Mouse (Mus musculus): Measurements from ENCODE around the gene Npb. TPM values are rescaled to one million over a fixed set of nuclear protein-coding genes. Genes with fewer than 3 reads are reported as not detected.

Gene Npb
- total and polyA plus RNA-seq, 2 experiments from 2014 or later = 9.9 TPM; not detected in 1

DNA sequence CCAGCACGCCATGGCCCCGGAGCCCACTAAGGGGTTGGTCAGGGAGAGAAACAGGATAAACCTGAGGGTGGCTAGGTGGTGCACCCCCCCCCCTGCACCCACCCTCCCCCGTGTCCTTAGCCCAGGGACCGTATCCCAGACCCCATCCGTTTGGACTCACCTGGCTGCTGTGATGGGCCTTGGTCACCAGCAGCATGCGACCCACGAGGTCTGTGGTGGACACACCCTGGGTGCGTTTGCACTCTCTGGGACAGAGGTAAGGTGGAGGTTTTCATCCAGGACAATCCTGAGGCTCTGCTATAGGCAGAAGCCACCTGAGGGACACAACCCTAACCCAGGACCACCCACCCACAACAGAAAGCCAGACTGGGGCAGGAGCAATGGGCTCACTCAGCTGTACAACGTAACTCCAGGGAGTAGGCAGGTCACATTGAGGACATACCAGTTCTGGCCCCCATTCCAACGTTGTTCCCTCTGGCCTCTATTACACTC lies 5.2 kb downstream of the Npb start:
- 85% methylated on average over 10 of the region's 10 CpGs for WGBS
- DNase-seq (ENCODE audit: low spot score) = no peak
- H3K27me3 ChIP-seq (ENCODE audit: control insufficient read depth, insufficient read depth, low read length) = no peaks in the 10 kb centered on the region
- H3K27ac ChIP-seq (ENCODE audit: low read depth) = no peak overlapping the region
- ATAC-seq (ENCODE audit: insufficient read depth, low read depth) = no peak
- no peak for TF ChIP-seq CTCF (IDR thresholded peaks at IDR 0.05; ENCODE audit: low read depth)
- TF ChIP-seq EP300 (IDR thresholded peaks at IDR 0.05; ENCODE audit: low read depth) = no peak
- H3K4me2 ChIP-seq (ENCODE audit: low read depth, low read length) = no peak overlapping the region
- H3K9ac ChIP-seq (replicated peaks; ENCODE audit: low read depth, low read length) = no peak overlapping the region
- H3K36me3 ChIP-seq (replicated peaks; ENCODE audit: control insufficient read depth, insufficient read depth, low read length) = peaks cover 47% of the 10 kb centered on the region
- peaks cover 18% of the 10 kb centered on the region for H3K4me1 ChIP-seq (ENCODE audit: control insufficient read depth, insufficient read depth)
- H3K9me3 ChIP-seq (replicated peaks; ENCODE audit: control insufficient read depth, low read length) = no peaks in the 10 kb centered on the region
- H3K4me3 ChIP-seq (ENCODE audit: low read depth, low read length) = no peak overlapping the region

DNA sequence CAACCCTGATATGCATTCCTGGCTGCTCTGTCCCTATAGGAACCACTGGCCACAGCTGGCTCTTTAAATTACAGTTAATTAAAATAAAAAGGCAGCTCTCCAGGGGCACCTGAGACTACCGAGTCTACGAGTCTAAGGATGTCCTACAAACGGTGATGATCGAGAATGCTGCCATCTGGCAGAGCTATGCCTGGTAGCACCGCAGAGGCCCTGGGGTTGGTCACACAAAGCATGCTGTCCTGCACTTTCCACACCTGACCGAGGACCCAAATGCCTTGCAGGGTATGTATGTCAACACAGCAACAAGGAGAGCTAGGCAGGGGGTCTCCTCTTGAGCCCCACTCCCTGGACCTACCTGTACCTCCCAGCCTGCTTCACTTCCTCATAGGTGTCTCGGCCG lies 5.7 kb downstream of the Npb start:
- Histone ChIP-seq H3K27ac (ENCODE audit: low read depth) (no peak overlapping the region), H3K27me3 (ENCODE audit: control insufficient read depth, insufficient read depth, low read length) (no peaks in the 10 kb centered on the region), H3K9ac (replicated peaks; ENCODE audit: low read depth, low read length) (no peak overlapping the region), H3K4me3 (ENCODE audit: low read depth, low read length) (no peak overlapping the region), H3K4me2 (ENCODE audit: low read depth, low read length) (no peak overlapping the region), H3K36me3 (replicated peaks; ENCODE audit: control insufficient read depth, insufficient read depth, low read length) (peaks cover 50% of the 10 kb centered on the region), H3K9me3 (replicated peaks; ENCODE audit: control insufficient read depth, low read length) (no peaks in the 10 kb centered on the region), H3K4me1 (ENCODE audit: control insufficient read depth, insufficient read depth) (peaks cover 13% of the 10 kb centered on the region)
- DNase-seq (ENCODE audit: low spot score) = no peak
- ATAC-seq (ENCODE audit: insufficient read depth, low read depth) = no peak
- TF ChIP-seq CTCF (IDR thresholded peaks at IDR 0.05; ENCODE audit: low read depth) (no peak), EP300 (IDR thresholded peaks at IDR 0.05; ENCODE audit: low read depth) (no peak)
- 74% methylated on average over 8 of the region's 8 CpGs for WGBS

DNA sequence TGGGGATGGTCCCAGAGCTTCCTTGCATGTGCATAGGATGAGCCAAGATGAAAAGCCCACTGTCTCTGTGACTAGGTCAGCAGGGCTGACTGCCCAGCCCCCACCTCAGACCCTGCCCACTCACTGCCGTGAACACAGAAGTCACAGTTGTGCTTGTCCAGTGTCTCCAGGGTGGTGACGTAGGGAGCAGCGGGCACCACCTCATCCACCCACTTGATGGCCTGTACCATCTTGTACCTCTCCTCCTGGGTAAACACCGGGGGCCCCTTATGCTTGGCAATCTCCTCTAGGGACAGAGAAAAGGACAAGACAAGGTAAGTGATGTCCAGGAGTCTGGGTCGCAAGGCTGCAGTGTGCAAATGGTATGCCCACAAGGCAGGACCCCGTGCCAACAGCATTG lies 6.9 kb downstream of the Npb start:
- Histone ChIP-seq H3K4me2 (ENCODE audit: low read depth, low read length) (no peak overlapping the region), H3K4me3 (ENCODE audit: low read depth, low read length) (no peak overlapping the region), H3K4me1 (ENCODE audit: control insufficient read depth, insufficient read depth) (peaks cover 12% of the 10 kb centered on the region), H3K27me3 (ENCODE audit: control insufficient read depth, insufficient read depth, low read length) (no peaks in the 10 kb centered on the region), H3K9ac (replicated peaks; ENCODE audit: low read depth, low read length) (no peak overlapping the region), H3K27ac (ENCODE audit: low read depth) (no peak overlapping the region), H3K9me3 (replicated peaks; ENCODE audit: control insufficient read depth, low read length) (no peaks in the 10 kb centered on the region), H3K36me3 (replicated peaks; ENCODE audit: control insufficient read depth, insufficient read depth, low read length) (peaks cover 58% of the 10 kb centered on the region)
- DNase-seq (ENCODE audit: low spot score) = no peak
- ATAC-seq (ENCODE audit: insufficient read depth, low read depth) = no peak
- 88% methylated on average over 6 of the region's 6 CpGs for WGBS
- TF ChIP-seq EP300 (IDR thresholded peaks at IDR 0.05; ENCODE audit: low read depth) = no peak
- TF ChIP-seq CTCF (IDR thresholded peaks at IDR 0.05; ENCODE audit: low read depth) = no peak

DNA sequence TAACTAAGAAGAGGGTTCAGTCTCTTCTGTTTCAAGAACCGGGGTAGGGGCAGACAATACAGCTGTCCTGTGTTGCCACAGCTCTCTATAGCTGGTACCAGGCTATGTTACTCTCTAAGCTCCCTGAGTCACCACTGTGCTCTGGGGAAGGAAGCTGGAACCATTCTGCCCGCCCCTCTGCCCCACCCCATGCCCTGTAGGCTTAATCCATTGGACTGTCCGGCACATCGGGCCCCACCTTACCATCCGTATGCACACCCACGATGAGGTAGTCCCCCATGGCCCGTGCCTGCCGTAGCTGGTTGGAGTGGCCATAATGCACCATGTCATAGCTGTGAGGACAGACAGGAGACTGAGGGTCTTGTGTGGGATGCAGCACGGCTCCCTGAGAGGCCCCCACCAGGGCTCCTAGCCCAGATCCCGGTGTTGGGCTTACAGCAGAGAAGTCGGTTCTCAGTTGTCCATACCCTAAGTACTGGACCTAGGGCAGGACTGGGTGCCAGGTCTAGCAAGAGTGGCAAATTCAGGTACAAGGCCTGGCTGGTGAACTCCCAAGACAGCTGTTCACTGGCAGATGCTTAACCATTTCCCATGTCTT lies 7.4 kb downstream of the Npb start:
- Histone ChIP-seq H3K9ac (replicated peaks; ENCODE audit: low read depth, low read length) (no peak overlapping the region), H3K4me1 (ENCODE audit: control insufficient read depth, insufficient read depth) (peaks cover 12% of the 10 kb centered on the region), H3K27me3 (ENCODE audit: control insufficient read depth, insufficient read depth, low read length) (no peaks in the 10 kb centered on the region), H3K27ac (ENCODE audit: low read depth) (no peak overlapping the region), H3K36me3 (replicated peaks; ENCODE audit: control insufficient read depth, insufficient read depth, low read length) (peaks cover 59% of the 10 kb centered on the region), H3K9me3 (replicated peaks; ENCODE audit: control insufficient read depth, low read length) (no peaks in the 10 kb centered on the region), H3K4me3 (ENCODE audit: low read depth, low read length) (no peak overlapping the region), H3K4me2 (ENCODE audit: low read depth, low read length) (no peak overlapping the region)
- DNase-seq (ENCODE audit: low spot score) (no peak), ATAC-seq (ENCODE audit: insufficient read depth, low read depth) (no peak)
- WGBS = 90% methylated on average over 11 of the region's 11 CpGs
- no peak for TF ChIP-seq CTCF (IDR thresholded peaks at IDR 0.05; ENCODE audit: low read depth)

GRCm38 (mm10) chr11:120616617-120617294 lies 8.5 kb downstream of the Npb start:
- WGBS = 36% methylated on average over 4 of the region's 4 CpGs
- peaks cover 12% of the 10 kb centered on the region for H3K4me1 ChIP-seq (ENCODE audit: control insufficient read depth, insufficient read depth)
- TF ChIP-seq CTCF (IDR thresholded peaks at IDR 0.05; ENCODE audit: low read depth) (no peak), EP300 (IDR thresholded peaks at IDR 0.05; ENCODE audit: low read depth) (no peak)
- H3K36me3 ChIP-seq (replicated peaks; ENCODE audit: control insufficient read depth, insufficient read depth, low read length) = peaks cover 59% of the 10 kb centered on the region
- peak overlapping the region; percentile 88 for H3K4me3 ChIP-seq (ENCODE audit: low read depth, low read length)
- DNase-seq (ENCODE audit: low spot score) (no peak), ATAC-seq (ENCODE audit: insufficient read depth, low read depth) (no peak)
- H3K27ac ChIP-seq (ENCODE audit: low read depth) = peak overlapping the region; percentile 84
- peak overlapping the region; percentile 70; the same call in 1 of the 2 replicates for H3K9ac ChIP-seq (replicated peaks; ENCODE audit: low read depth, low read length)
- H3K9me3 ChIP-seq (replicated peaks; ENCODE audit: control insufficient read depth, low read length) = no peaks in the 10 kb centered on the region
- no peaks in the 10 kb centered on the region for H3K27me3 ChIP-seq (ENCODE audit: control insufficient read depth, insufficient read depth, low read length)
- peak overlapping the region; percentile 99 for H3K4me2 ChIP-seq (ENCODE audit: low read depth, low read length)
